Mouse (Mus musculus) embryonic facial prominence, embryonic 12.5 days (tissue): ENCODE measurements around the gene Zfp69. TPM values are rescaled to one million over a fixed set of nuclear protein-coding genes. Genes with fewer than 3 reads are reported as not detected.

Source experiments
- ATAC-seq: fragments of 200-750 bp; cut with Nextera tagmentation; 2 replicates; pipeline ENCODE4 v1.8.0; 2017; ENCODE audit not compliant: insufficient number of reproducible peaks, insufficient read depth, low FRiP score, low TSS enrichment
- H3K27ac ChIP-seq: fragments of 300-500 bp; sonication (generic); 2 replicates; pipeline ENCODE4 v1.5.1; 2016; ENCODE audit warnings: mild to moderate bottlenecking
- H3K27me3 ChIP-seq: fragments of 300-500 bp; sonication (generic); 2 replicates; pipeline ENCODE4 v1.6.1; 2016; ENCODE audit warnings: mild to moderate bottlenecking, moderate library complexity
- H3K36me3 ChIP-seq: fragments of 300-500 bp; sonication (generic); 2 replicates; pipeline ENCODE4 v1.6.1; 2016; ENCODE audit warnings: mild to moderate bottlenecking
- H3K4me1 ChIP-seq: fragments of 300-500 bp; sonication (generic); 2 replicates; pipeline ENCODE4 v1.6.1; 2016
- H3K4me2 ChIP-seq: fragments of 300-500 bp; sonication (generic); replicated peaks from 2 replicates; pipeline ENCODE4 v1.6.1; 2016; ENCODE audit warnings: mild to moderate bottlenecking, moderate library complexity
- H3K4me3 ChIP-seq: fragments of 300-500 bp; sonication (generic); 2 replicates; pipeline ENCODE4 v1.5.1; 2016; ENCODE audit warnings: mild to moderate bottlenecking
- H3K9ac ChIP-seq: fragments of 300-500 bp; sonication (generic); 2 replicates; pipeline ENCODE4 v1.6.1; 2016; ENCODE audit warnings: mild to moderate bottlenecking, moderate library complexity
- H3K9me3 ChIP-seq: fragments of 300-500 bp; sonication (generic); 2 replicates; pipeline ENCODE4 v1.6.1; 2016; ENCODE audit warnings: mild to moderate bottlenecking, moderate library complexity
- WGBS: fragments of 180-500 bp; shearing (Covaris S2); methylation state at CpG from one replicate; pipeline ENCODE4 v1.1.7; 2016; 5-methylcytosine and 5-hydroxymethylcytosine counted together
- polyA plus RNA-seq: library from polyadenylated mRNA; unstranded; fragments of >200 nt; fragmentation: Nextera tagmentation; extraction: Ambion mirVana; gene quantifications from 2 replicates; pipeline ENCODE4 v1.2.1, GENCODE M21; 2016

The Zfp69 gene
- polyA plus RNA-seq, 1 experiment from 2014 or later, result 11.2 TPM

- H3K4me1 ChIP-seq, result no peaks in the 10 kb centered on the region
- no peak overlapping the region for H3K27ac ChIP-seq
- no peaks in the 10 kb centered on the region for H3K27me3 ChIP-seq
- 89% methylated on average over 9 of the region's 9 CpGs for WGBS
- no peak overlapping the region for H3K4me2 ChIP-seq
- no peak overlapping the region for H3K4me3 ChIP-seq
- no peak overlapping the region for H3K9ac ChIP-seq
- H3K36me3 ChIP-seq, result peaks cover 25% of the 10 kb centered on the region
- ATAC-seq, result no peak
- no peaks in the 10 kb centered on the region for H3K9me3 ChIP-seq
These were observed 17.0 kb upstream of the Zfp69 start for GRCm38 (mm10) chr4:120968486-120968885.

DNA sequence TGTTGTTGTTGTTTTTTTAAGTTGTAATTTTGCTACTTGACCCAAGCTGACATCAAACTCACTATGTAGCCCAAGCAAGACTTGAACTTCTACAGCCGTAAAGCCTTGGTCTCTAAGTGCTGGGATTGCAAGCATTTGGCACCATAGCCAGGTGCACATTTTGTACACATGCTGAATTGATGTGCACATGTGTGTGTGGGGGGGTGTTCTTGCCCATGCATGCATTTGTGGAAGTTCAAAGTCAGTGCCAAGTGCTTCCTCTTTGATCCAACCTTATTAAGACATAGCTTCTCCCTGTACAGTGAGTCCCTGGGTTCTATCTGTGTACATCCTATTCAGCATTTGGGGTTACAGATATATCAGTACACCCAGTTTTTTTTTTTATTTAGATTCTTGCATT, 4.1 kb upstream of the Zfp69 start:
- ATAC-seq, result no peak
- H3K4me1 ChIP-seq, result 0 out of 2 replicates have a peak, but pooled peaks cover 5% of the 10 kb centered on the region
- no peak overlapping the region for H3K4me2 ChIP-seq
- H3K36me3 ChIP-seq, result no peaks in the 10 kb centered on the region
- no peak overlapping the region for H3K27ac ChIP-seq
- WGBS, result 88% methylated on average over 1 of the region's 1 CpGs
- H3K27me3 ChIP-seq, result no peaks in the 10 kb centered on the region
- H3K9me3 ChIP-seq, result no peaks in the 10 kb centered on the region
- no peak overlapping the region for H3K9ac ChIP-seq
- H3K4me3 ChIP-seq, result no peak overlapping the region

GRCm38 (mm10) chr4:120953667-120954066, 2.2 kb upstream of the Zfp69 start:
- no peak for ATAC-seq
- Histone ChIP-seq H3K27ac (no peak overlapping the region), H3K4me3 (no peak overlapping the region), H3K4me1 (0 out of 2 replicates have a peak, but pooled peaks cover 8% of the 10 kb centered on the region), H3K9ac (no peak overlapping the region), H3K27me3 (no peaks in the 10 kb centered on the region), H3K9me3 (no peaks in the 10 kb centered on the region), H3K36me3 (no peaks in the 10 kb centered on the region), H3K4me2 (no peak overlapping the region)
- 83% methylated on average over 1 of the region's 1 CpGs for WGBS

DNA sequence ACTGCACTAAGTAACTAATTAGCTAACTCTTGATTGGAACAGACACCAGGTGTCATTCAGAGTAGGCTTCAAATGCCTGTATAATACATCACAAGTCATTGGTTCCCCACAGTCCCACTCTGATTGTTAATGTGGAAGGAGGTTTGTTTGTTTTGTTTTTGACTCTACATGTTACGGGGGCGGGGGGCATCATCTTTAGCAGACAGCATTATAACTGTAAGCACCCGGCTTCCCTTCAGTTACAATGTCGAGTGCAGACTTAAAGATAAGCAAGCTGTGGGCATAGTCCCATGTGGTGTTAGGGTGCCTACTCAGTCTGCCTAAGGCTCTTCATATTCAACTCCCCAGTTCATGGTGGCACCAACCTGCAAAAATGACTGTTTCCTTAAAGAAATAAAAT, 1.5 kb upstream of the Zfp69 start:
- Histone ChIP-seq H3K27ac (no peak overlapping the region), H3K4me3 (no peak overlapping the region), H3K4me1 (0 out of 2 replicates have a peak, but pooled peaks cover 8% of the 10 kb centered on the region), H3K9me3 (no peaks in the 10 kb centered on the region), H3K27me3 (no peaks in the 10 kb centered on the region), H3K36me3 (no peaks in the 10 kb centered on the region), H3K4me2 (no peak overlapping the region), H3K9ac (no peak overlapping the region)
- no peak for ATAC-seq
- 81% methylated on average over 4 of the region's 4 CpGs for WGBS

DNA sequence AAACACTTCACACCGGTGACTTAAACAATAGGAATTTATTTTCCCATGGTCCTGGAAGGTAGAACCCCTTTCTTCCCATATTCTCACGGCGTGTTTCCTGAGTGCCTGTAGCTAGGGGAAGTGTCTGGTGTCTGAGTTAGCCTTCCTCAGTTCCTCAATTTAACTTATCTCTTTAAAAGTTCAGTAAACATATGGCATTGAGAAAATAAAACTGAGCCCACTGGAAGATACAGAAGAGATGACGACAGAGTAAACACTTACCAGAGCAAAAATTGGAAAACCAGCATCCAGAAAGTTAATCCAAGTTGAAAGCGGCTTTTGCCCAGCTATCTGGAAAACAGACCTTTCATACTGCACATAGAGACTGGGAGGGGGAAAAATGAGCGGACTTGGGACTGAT, 664 bp upstream of the Zfp69 start:
- H3K9me3 ChIP-seq, result no peaks in the 10 kb centered on the region
- no peaks in the 10 kb centered on the region for H3K27me3 ChIP-seq
- H3K4me3 ChIP-seq, result peak overlapping the region; percentile 87
- H3K9ac ChIP-seq, result no peak overlapping the region
- H3K36me3 ChIP-seq, result peaks cover 4% of the 10 kb centered on the region; the same call in 1 of the 2 replicates
- 0 out of 2 replicates have a peak, but pooled peaks cover 8% of the 10 kb centered on the region for H3K4me1 ChIP-seq
- no peak for ATAC-seq
- H3K4me2 ChIP-seq, result peak overlapping the region; percentile 68
- WGBS, result 44% methylated on average over 6 of the region's 6 CpGs
- H3K27ac ChIP-seq, result peak overlapping the region; percentile 87; the same call in 1 of the 2 replicates

DNA sequence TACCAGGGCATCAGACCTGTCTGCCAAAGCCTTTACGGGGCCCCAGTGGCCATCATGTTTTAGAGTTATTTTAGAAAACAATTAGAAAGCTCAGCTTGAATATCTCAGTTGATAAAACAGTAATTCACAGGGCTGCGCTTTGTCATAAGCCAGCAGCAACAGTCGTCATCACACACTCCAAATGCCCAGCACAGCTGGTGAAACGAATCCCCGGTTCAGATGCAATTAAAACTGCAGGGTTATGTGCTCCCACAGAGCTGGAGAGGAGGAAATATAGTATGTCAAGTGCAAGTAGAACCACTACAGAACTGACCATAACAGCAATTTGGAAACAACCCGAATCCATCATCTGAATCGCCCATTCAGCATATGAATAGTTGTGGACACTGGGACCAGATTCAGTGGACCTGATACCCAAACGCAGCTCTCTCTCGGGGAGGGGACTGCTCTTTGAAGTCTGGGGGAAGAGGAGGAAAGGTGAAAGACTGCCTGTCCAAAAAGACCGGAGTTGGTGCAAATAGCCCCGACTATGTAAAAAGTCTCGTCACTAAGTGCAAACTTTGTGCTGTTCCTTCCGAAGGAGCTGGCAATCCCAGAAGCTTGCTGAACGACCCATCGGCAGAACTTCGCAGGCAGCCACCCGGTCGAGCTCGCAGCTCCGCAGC, 604 bp downstream of the Zfp69 start:
- 6% methylated on average over 20 of the region's 20 CpGs for WGBS
- Histone ChIP-seq H3K9ac (peak overlapping the region; percentile 89), H3K4me3 (peak overlapping the region; percentile 87), H3K4me1 (0 out of 2 replicates have a peak, but pooled peaks cover 8% of the 10 kb centered on the region), H3K9me3 (no peaks in the 10 kb centered on the region), H3K36me3 (peaks cover 15% of the 10 kb centered on the region), H3K27ac (peak overlapping the region; percentile 87), H3K27me3 (no peaks in the 10 kb centered on the region), H3K4me2 (peak overlapping the region; percentile 68)
- ATAC-seq, result no peak

DNA sequence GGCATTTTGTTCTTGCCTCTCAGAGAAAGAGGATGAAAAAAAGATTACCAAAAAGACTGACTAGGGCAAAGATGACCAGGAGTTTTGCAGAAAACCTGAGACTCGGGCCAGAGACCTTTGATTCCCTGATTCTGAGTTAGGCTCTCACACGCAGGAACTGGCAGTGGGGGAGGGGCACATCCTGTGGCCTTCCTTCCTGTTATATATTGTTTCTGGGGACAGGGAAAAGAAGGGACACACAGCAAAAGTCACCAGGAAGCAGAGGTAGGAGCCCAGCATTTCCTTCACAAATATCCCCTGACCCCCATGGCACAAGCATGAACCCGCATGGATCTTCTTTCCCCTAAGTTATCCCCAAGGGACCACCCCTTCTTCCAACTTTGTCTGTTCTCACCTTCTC, 2.6 kb downstream of the Zfp69 start:
- ATAC-seq, result no peak
- Histone ChIP-seq H3K27me3 (no peaks in the 10 kb centered on the region), H3K9ac (no peak overlapping the region), H3K36me3 (peaks cover 21% of the 10 kb centered on the region), H3K4me3 (no peak overlapping the region), H3K27ac (no peak overlapping the region), H3K4me1 (0 out of 2 replicates have a peak, but pooled peaks cover 8% of the 10 kb centered on the region), H3K9me3 (no peaks in the 10 kb centered on the region), H3K4me2 (no peak overlapping the region)
- WGBS, result 52% methylated on average over 3 of the region's 3 CpGs

GRCm38 (mm10) chr4:120935006-120935405, 16.5 kb downstream of the Zfp69 start:
- Histone ChIP-seq H3K9me3 (peaks cover 6% of the 10 kb centered on the region; the same call in 1 of the 2 replicates), H3K4me2 (no peak overlapping the region), H3K4me1 (no peaks in the 10 kb centered on the region), H3K27me3 (no peaks in the 10 kb centered on the region), H3K4me3 (no peak overlapping the region), H3K36me3 (peaks cover 10% of the 10 kb centered on the region), H3K9ac (no peak overlapping the region), H3K27ac (no peak overlapping the region)
- WGBS, result 86% methylated on average over 3 of the region's 3 CpGs
- no peak for ATAC-seq

DNA sequence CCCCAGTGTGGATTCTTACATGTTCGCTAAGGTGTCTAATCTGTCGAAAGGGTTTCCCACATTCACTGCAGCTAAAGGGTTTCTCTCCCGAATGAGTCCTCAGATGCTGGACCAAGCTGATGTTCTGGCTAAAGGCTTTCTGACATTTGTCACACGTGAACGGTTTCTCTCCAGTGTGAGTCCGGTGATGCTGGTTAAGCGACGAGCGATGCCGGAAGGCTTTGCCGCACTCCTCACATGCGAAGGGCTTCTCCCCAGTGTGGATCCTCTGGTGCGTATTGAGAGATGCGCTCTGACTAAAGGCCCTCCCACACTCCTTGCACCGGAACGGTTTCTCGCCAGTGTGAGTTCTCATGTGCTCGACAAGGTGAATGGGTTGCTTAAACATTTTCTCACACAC, 20.8 kb downstream of the Zfp69 start:
- Histone ChIP-seq H3K9ac (no peak overlapping the region), H3K36me3 (peaks cover 10% of the 10 kb centered on the region), H3K4me2 (no peak overlapping the region), H3K4me1 (no peaks in the 10 kb centered on the region), H3K4me3 (no peak overlapping the region), H3K27me3 (no peaks in the 10 kb centered on the region), H3K9me3 (peaks cover 6% of the 10 kb centered on the region; the same call in 1 of the 2 replicates), H3K27ac (no peak overlapping the region)
- 95% methylated on average over 18 of the region's 18 CpGs for WGBS
- no peak for ATAC-seq

GRCm38 (mm10) chr4:120928686-120929085, 22.8 kb downstream of the Zfp69 start:
- H3K9ac ChIP-seq, result no peak overlapping the region
- H3K27me3 ChIP-seq, result no peaks in the 10 kb centered on the region
- H3K4me1 ChIP-seq, result no peaks in the 10 kb centered on the region
- ATAC-seq, result no peak
- H3K36me3 ChIP-seq, result peaks cover 10% of the 10 kb centered on the region
- no peak overlapping the region for H3K4me2 ChIP-seq
- H3K27ac ChIP-seq, result no peak overlapping the region
- H3K9me3 ChIP-seq, result peaks cover 6% of the 10 kb centered on the region; the same call in 1 of the 2 replicates
- H3K4me3 ChIP-seq, result no peak overlapping the region
- WGBS, result 80% methylated on average over 3 of the region's 3 CpGs

DNA sequence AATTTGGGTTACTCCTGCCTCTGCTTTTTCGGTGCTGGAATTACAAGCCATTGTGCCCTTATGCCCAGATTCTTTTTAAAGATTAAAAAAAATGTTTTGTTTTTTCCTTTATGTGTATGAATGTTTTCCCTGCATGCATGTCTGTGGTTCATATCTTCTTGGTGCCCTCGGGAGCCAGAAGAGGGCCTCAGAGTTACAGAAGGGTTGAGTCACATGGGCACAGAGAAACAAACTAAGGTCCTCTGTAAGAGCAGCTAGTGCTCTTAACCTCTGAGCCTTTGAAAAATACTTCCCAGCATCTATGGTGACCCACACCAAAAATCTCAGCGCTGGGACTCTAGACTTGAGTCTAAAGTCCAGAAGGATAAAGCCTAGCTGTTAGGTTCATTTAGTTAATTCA, 26.1 kb downstream of the Zfp69 start:
- H3K9ac ChIP-seq, result peak overlapping the region; percentile 71
- no peak for ATAC-seq
- H3K9me3 ChIP-seq, result peaks cover 12% of the 10 kb centered on the region
- H3K27ac ChIP-seq, result peak overlapping the region; percentile 89
- peak overlapping the region; percentile 50 for H3K4me2 ChIP-seq
- peak overlapping the region; percentile 68 for H3K4me3 ChIP-seq
- peaks cover 27% of the 10 kb centered on the region for H3K36me3 ChIP-seq
- no peaks in the 10 kb centered on the region for H3K4me1 ChIP-seq
- WGBS, result 20% methylated on average over 3 of the region's 3 CpGs
- H3K27me3 ChIP-seq, result no peaks in the 10 kb centered on the region

- under 1% methylated on average over 33 of the region's 33 CpGs for WGBS
- peaks cover 11% of the 10 kb centered on the region for H3K9me3 ChIP-seq
- peak; percentile 96 for ATAC-seq
- H3K4me3 ChIP-seq, result peak within 1 kb of the TSS; percentile 68
- H3K4me2 ChIP-seq, result peak within 1 kb of the TSS; percentile 50
- H3K36me3 ChIP-seq, result peaks cover 29% of the 10 kb centered on the region
- peak within 1 kb of the TSS; percentile 71 for H3K9ac ChIP-seq
- peak within 1 kb of the TSS; percentile 89 for H3K27ac ChIP-seq
- no peaks in the 10 kb centered on the region for H3K4me1 ChIP-seq
- no peaks in the 10 kb centered on the region for H3K27me3 ChIP-seq
These were observed 26.8 kb downstream of the Zfp69 start, which contains the start of gene Exo5 for GRCm38 (mm10) chr4:120924554-120925299. Gene Exo5, minus strand, starts transcription at chr4:120925017.
